Mouse (Mus musculus) splenic B cell, adult 2 months (primary cell): ENCODE measurements around the gene Tnk1.

Source experiments
- DNase-seq: peaks from one replicate; pipeline ENCODE4 v3.0.0-alpha.2; 2011; ENCODE audit warnings: low read depth, low spot score
- H3K27me3 ChIP-seq: 2 replicates; pipeline ENCODE4 v1.6.1; 2012; ENCODE audit warnings: mild to moderate bottlenecking, low read length, moderate library complexity, mixed read lengths; ENCODE audit not compliant: control insufficient read depth, poor library complexity, insufficient read depth, severe bottlenecking
- H3K36me3 ChIP-seq: 2 replicates; pipeline ENCODE4 v1.6.1; 2012; ENCODE audit warnings: mild to moderate bottlenecking, low read length, moderate library complexity, mixed read lengths; ENCODE audit not compliant: control insufficient read depth, poor library complexity, insufficient read depth, severe bottlenecking

The Tnk1 gene

GRCm38 (mm10) chr11:69858113-69858998 lies at the start of gene Tnk1:
Gene Tnk1, minus strand, starts transcription at chr11:69858730.
- H3K27me3 ChIP-seq, result no peaks in the 10 kb centered on the region
- no peak for DNase-seq

GRCm38 (mm10) chr11:69904311-69904710 lies 45.8 kb upstream of the Tnk1 start:
- no peak for DNase-seq
- no peaks in the 10 kb centered on the region for H3K27me3 ChIP-seq

More at GRCm38 (mm10) chr11:69858113-69858998, at the start of gene Tnk1:
- H3K36me3 ChIP-seq, result no peaks in the 10 kb centered on the region

GRCm38 (mm10) chr11:69902972-69903371 lies 44.4 kb upstream of the Tnk1 start:
- no peak for DNase-seq
- Histone ChIP-seq H3K36me3 (peaks cover 12% of the 10 kb centered on the region), H3K27me3 (no peaks in the 10 kb centered on the region)

More at GRCm38 (mm10) chr11:69904311-69904710, 45.8 kb upstream of the Tnk1 start:
- H3K36me3 ChIP-seq, result peaks cover 19% of the 10 kb centered on the region

- peak; percentile 35 for DNase-seq
- H3K36me3 ChIP-seq, result peaks cover 12% of the 10 kb centered on the region
These were observed 43.5 kb upstream of the Tnk1 start for GRCm38 (mm10) chr11:69901993-69902392.

GRCm38 (mm10) chr11:69901406-69901846 lies 42.9 kb upstream of the Tnk1 start:
- DNase-seq, result peak; percentile 94
- peaks cover 11% of the 10 kb centered on the region for H3K36me3 ChIP-seq
- no peaks in the 10 kb centered on the region for H3K27me3 ChIP-seq

More at GRCm38 (mm10) chr11:69901993-69902392, 43.5 kb upstream of the Tnk1 start:
- H3K27me3 ChIP-seq, result no peaks in the 10 kb centered on the region

- Histone ChIP-seq H3K36me3 (peaks cover 5% of the 10 kb centered on the region), H3K27me3 (no peaks in the 10 kb centered on the region)
- DNase-seq, result peak; percentile 96
These were observed 42.2 kb upstream of the Tnk1 start, which contains the start of the genes 2810408A11Rik and Neurl4 for GRCm38 (mm10) chr11:69900471-69901405. Gene 2810408A11Rik, minus strand, starts transcription at chr11:69900987. Gene Neurl4, plus strand, starts transcription at chr11:69901072.

GRCm38 (mm10) chr11:69899870-69900269 lies 41.3 kb upstream of the Tnk1 start:
- DNase-seq, result no peak
- Histone ChIP-seq H3K36me3 (peaks cover 5% of the 10 kb centered on the region), H3K27me3 (no peaks in the 10 kb centered on the region)

- peak; percentile 71 for DNase-seq
- Histone ChIP-seq H3K27me3 (no peaks in the 10 kb centered on the region), H3K36me3 (peaks cover 5% of the 10 kb centered on the region; the same call in 1 of the 2 replicates)
These were observed 36.8 kb upstream of the Tnk1 start, which contains the start of gene Acap1 for GRCm38 (mm10) chr11:69895291-69895690. Gene Acap1, minus strand, starts transcription at chr11:69895539.

GRCm38 (mm10) chr11:69894671-69895070 lies 36.1 kb upstream of the Tnk1 start:
- peak; percentile 85 for DNase-seq
- Histone ChIP-seq H3K27me3 (no peaks in the 10 kb centered on the region), H3K36me3 (peaks cover 9% of the 10 kb centered on the region)

- DNase-seq, result no peak
- no peaks in the 10 kb centered on the region for H3K27me3 ChIP-seq
These were observed 33.0 kb upstream of the Tnk1 start for GRCm38 (mm10) chr11:69891482-69891881.

GRCm38 (mm10) chr11:69886907-69887635 lies 28.5 kb upstream of the Tnk1 start:
- H3K27me3 ChIP-seq, result no peaks in the 10 kb centered on the region
- no peak for DNase-seq
- peaks cover 45% of the 10 kb centered on the region for H3K36me3 ChIP-seq

More at GRCm38 (mm10) chr11:69891482-69891881, 33.0 kb upstream of the Tnk1 start:
- peaks cover 30% of the 10 kb centered on the region for H3K36me3 ChIP-seq

- H3K27me3 ChIP-seq, result no peaks in the 10 kb centered on the region
- no peak for DNase-seq
- peaks cover 36% of the 10 kb centered on the region for H3K36me3 ChIP-seq
These were observed 26.1 kb upstream of the Tnk1 start for GRCm38 (mm10) chr11:69884663-69885062.

GRCm38 (mm10) chr11:69884240-69884639 lies 25.7 kb upstream of the Tnk1 start:
- Histone ChIP-seq H3K36me3 (peaks cover 32% of the 10 kb centered on the region), H3K27me3 (no peaks in the 10 kb centered on the region)
- DNase-seq, result no peak
